Mouse (Mus musculus) 416B (cell line): ENCODE results near the gene Oas1g.
"Not testable (repeated sequence)": the region's sequence is repeated elsewhere in the genome, so short reads cannot be mapped to it uniquely, and the experiment has no call there.

Experiments
- DNase-seq: peaks from one replicate; pipeline ENCODE4 v3.0.0; 2011; ENCODE audit warnings: low read depth

The Oas1g gene

DNA sequence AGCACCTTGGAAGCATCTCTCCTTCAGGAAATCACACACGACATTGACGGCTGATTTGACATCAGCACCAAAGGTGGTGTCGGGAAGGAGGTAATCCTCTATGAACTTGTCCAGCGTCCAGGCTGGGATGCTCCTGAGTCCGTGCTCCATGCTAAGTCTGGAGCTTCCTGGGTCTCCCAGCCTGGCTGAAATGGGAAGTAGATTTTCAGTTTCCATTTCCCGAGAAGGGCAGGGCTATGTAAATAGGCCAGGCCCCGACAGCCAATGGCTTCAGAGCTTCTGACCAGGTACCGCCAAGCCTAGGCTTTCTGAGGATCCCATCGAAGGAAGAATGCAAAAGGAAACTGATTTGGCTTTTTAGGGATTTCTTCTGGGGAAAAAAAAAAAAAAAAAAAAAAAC, at the start of gene Oas1g:
Gene Oas1g (minus strand): TSS at position 201 of the 400 bp plus-strand sequence.
- not testable (repeated sequence) for DNase-seq

DNA sequence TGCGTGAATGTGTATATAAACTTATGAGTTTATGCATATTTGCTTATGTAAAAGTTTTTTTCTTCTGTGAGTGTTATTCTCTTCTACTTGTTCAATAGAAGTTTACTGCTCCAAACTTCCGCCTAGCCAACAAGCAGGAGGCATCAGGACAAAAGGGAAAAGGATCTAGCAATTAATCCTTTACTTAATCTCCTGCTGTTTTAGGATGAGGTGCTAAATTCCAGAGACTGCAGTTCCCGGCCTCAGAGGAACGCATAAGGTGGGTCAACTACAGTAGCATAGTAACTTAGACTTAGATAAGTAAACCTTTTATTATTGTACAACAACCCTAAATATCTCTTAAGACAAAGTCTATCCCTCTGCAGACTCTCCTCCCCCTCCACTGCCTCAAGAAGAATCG, 46.6 kb upstream of the Oas1g start:
- no peak for DNase-seq

DNA sequence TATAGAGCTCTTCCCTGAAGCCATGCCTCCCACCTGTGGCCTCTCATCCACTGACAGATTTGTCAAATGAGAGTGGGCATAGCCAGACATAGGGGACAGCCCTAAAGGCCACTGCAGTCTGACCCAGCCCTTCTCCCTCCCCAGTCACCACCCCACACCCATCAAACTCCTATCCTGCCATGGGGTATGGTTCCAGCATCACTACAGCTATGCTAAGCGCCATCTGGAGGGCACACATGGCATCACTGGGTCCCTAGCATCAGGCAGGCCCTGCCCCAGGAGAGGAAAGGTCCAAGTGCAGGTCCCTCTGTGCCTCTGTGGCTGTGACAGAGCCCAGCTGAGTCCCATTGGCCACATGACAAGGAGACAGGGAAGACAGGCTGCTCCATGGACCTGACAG, 39.6 kb upstream of the Oas1g start:
- peak; percentile 3 for DNase-seq

DNA sequence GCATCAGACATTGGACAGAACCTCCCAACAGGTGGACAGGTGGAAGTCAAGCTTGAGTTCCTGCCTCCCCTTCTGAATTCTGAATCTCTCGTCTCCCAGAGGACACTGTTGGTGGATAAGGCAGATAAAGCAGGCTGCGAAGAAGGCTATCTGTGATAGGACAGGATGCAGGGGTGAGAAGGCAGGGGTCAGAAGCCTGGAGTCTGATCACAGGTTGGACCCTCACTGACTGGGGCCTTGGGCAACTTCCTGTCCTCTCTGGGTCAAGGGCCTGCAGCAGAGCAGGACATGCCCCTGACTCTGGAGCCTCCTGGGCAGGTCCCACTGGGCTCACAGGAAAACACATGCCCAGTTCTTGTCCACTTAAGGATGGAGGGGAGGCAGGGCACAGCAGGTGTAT, 38.9 kb upstream of the Oas1g start:
- DNase-seq = not testable (repeated sequence)

DNA sequence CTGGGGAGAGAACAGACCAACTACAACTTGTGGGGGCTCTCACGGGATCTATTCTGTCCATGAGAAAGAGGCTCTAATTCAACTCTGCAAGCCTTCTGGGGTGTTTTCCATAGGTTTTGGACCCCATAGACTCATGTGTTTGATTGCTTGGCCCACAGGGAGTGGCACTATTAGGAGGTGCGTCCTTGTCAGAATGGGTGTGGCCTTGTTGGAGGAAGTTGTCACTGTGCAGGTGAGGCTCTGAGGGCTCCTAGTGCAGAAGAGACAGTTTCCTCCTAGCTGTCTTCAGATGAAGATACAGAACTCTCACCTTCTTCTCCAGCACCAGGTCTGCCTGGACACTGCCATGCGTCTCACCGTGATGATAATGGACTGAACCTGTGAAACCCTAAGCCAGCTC, 37.1 kb upstream of the Oas1g start:
- DNase-seq = not testable (repeated sequence)

DNA sequence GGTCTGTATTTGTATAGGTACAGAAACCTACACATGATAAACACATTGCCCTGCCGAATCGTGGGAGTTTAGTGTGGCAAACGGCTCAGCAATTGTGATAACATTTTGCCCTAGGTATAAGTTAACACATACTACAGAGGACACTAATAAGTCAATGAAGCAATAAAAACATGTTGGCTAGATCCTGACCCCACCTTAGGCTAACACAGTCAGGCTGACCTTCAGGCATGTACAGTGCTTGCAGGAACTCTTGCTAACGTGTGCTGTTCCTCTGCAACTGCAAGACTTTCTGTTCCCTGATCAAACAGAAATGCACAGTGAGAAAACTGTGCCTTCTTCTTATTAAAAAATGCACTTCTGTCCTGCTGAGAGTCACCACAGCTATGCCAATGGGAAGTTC, 36.6 kb upstream of the Oas1g start:
- DNase-seq = no peak

DNA sequence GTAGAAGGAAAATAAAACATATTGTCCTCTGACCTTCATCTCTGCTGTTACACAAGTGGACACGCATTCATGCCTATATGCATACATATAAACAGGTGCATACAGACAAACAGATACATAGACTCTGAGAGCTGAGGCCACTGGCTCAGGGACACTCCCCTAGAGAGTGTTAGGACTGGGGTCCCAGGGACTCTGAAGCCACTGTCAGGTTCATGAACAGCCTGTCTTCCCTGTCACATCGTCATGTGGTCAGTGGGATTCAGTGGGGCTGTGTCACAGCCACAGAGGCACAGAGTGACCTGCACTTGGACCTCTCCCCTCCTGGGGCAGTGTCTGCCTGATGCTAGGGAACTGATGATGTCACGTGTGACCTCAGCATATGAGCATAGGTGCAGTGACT, 32.9 kb upstream of the Oas1g start:
- DNase-seq = no peak

DNA sequence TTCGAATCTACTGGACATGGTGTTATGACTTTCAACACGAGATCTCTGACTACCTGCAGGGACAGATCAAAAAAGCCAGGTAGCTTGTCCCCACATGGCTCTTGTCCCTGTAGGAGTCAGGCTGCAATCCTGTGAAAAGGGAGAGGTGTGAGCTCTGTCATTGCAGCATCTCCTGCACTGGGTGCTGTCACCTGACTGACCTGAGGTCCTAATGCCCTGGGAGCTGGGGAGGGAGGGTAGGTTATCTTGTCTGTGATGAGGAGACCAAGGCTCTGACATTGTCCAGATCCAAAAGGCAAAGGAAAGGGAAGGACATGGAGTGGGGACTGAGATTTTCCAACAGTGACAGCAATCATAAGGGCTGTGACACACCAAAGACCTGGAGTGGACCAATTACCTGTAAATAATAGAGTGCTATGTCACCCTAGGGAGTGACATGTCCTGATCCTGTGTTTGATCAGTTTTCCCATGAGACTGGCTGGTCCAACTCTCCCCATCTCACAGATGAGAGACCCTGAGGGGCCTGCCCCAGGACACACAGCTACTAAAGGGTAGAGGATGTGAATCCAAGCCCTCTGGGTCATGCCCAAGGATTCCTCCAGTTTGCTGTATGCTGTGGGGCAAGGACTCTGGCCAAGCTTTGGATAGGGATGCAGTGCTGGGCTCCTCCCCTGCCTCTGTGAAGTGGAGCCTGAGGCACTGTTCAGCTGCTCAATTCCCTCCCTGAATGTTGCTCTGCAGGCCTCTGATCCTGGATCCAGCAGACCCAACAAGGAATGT, 31.9 kb upstream of the Oas1g start:
- DNase-seq = not testable (repeated sequence)

DNA sequence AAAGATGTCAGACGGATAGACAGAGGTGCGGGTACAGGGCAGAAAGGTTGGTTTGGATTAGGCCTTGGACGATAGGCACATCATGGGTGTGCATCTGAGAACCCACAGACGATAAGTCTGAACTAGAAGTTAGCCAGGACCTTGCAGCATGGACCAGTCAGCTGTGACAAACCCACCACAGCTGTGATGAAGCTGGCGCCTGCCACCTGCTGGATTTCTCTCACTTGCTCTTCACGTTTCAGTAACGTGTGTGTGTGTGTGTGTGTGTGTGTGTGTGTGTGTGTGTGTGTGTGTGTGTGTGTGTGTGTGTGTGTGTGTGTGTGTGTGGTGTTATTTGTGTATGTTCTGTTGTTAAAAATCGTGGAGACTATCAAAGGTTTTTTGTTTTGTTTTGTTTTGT, 26.8 kb upstream of the Oas1g start, which contains the start of gene Oas1d:
Gene Oas1d (plus strand): TSS at position 333 of the 400 bp plus-strand sequence.
- peak; percentile 14 for DNase-seq

DNA sequence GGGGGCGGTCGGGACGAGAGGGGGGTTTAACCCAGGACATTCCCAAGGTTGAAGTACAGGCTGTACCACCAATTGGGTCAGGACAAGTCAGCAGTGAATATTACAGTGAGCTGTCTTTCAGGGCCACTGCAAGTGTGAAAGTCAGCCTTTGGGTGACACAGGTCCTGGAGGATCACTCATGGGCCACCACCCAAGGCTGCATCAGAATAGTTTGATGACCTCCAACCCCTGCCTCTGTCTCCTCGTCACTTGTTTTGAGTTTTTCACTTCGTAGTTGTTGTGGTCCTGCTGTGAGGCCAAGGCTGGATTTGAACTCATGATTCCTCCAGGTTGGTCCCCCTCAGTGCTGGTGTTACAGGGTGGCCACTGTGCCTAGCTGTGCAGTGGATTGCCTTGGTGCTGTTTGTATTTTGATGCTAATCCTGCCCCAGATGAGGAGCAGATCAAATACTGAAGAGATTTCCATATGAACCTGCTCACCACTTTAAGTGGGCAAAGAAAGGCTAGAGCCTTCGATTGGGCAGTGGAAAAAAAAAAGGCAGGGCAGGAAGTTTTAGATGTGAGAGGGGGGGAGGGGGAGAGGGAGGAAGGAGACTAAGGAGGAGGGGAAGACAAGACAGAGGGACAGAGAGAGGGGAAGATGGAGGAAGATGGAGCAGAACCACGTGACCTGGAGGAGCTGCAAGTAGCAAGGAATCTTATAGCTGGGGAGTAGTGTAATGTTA, 20.9 kb upstream of the Oas1g start:
- no peak for DNase-seq

DNA sequence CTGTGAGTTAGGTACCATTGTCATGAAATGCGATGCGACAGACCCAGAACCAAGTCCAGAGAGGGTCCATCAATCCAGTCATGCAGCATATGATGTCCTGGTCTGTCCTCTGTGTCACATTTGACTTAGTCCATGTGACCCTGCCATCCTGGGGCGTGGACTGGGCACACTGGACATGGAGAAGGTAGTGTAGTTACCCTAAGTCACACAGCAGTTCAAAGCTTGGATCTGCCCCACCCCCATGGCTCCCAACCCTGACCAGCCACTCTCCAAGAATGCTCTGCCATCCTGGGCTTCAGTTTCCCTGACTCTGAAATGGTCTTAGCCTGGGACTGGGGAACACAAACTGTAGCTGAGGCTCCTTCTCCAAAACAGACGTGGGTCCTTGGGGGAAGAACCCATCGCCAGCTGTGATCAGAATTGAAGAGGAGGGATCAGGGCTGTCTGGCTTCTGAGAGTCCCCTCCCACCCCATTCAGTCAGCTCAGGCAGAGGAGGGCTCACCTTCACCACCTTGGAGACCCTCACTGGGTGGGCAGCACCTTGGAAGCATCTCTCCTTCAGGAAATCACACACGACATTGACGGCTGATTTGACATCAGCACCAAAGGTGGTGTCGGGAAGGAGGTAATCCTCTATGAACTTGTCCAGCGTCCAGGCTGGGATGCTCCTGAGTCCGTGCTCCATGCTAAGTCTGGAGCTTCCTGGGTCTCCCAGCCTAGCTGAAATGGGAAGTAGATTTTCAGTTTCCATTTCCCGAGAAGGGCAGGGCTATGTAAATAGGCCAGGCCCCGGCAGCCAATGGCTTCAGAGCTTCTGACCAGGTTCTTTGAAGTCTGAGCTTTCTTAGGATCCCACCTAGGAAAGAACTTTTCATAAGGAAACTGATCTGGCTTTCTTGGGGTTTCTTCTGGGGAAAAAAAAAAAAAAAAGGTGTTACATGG, 19.6 kb upstream of the Oas1g start, which contains the start of gene Oas1a:
Gene Oas1a (minus strand): TSS at position 731 of the 943 bp plus-strand sequence.
- peak; percentile 40 for DNase-seq

DNA sequence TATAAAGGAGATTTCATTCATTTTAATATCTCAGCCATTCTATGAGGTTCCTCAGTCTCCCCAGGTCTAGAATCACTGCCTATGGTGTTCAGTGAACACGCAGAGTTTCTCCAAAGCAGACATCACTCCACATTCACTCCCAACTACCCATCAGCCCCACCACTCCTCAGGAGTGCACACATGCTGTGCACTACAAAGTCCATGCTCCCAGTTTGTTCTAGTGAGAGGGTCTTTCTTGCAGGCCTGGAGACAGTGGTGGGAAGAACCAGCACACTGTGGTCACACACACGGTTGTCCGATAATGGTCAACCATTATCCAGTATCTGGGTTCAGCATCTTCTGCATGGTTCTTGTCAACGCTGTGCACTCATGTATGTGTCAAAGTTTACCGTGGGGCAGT, 14.6 kb upstream of the Oas1g start:
- no peak for DNase-seq

DNA sequence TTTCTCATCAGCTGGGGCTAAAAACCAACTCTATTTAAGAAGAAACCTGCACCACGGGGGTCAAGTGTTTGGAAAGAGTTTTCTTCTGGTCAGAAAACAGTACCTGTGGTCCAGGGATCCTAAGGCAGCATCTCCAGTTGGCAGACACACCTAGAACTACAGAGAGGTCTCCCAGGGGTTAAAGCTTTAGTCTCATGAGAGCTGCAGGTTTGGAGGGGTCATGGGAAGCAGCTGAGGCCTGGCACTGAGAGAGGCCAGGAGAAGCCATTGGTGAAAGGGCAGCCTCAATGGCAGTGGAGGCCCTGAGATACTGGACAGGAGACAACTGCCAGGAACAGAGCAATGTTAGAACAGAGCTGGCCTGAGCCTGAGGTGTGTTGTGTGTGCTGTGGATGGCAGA, 13.3 kb upstream of the Oas1g start:
- no peak for DNase-seq

DNA sequence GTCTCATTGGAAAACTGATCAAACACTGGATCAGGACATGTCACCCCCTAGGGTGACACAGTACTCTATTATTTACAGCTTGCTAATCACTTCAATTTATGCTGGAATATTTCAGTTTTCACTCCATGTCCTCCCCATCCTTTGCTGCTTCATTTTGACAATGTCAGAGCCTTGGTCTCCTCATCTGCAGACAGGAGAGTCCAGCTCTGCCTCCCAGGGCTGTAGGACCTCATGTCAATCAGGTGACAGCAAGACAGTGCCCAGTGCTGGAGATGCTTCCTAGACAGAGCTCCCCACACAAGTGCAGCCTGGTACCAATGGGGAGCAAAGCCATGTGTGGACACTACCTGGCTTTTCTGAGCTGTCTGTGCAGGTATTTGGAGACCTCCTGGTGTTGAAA, 11.3 kb upstream of the Oas1g start:
- DNase-seq = no peak

DNA sequence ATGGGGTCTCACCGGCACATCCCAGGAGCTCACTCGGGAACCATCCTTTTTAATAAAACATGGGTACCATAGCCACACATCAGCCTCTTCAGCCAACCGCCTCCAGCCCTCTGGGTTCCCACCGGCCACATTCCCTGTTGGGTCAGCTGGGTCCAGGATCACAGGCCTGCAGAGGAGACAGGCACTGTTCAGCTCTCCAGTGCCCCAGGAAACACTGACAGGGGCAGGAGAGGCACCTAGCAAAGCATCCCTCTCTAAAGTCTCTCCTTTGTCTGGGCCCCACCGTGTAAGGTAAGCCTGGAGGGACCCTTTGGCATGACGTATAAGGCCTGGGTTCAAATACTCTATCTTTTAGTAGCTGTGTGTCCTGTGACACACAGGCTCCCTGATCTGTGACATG, 10.9 kb upstream of the Oas1g start:
- no peak for DNase-seq

DNA sequence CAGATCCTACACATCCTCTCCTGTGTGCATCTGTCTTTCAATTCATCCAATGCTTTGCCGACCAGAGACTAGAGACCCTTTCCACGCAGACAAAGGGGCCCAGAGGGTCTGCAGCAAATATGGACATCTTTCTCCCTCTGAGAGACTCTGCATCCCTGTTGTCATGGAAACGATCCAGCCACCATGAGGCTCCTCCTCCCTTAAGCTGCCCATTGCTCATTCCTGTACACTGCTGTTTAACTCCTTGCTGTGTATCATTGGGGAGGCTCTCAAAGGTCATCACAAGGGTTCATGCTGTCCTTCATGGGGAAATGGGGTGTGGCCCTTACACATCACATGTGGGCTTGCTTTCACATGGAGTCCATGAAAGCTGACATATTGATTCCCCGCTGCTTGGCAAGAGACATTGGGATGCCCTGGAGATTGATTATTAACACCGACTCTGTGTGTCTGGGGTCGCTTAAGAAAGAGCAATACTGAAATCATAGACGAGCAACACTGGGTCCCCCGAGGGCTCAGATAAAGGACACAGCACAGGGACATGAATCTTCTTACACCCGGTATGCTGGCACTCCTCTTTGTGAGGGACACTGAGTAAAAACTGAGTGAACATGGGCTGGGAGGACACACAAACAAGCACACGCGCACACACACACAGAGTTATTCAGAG, 8.0 kb upstream of the Oas1g start:
- DNase-seq = no peak

DNA sequence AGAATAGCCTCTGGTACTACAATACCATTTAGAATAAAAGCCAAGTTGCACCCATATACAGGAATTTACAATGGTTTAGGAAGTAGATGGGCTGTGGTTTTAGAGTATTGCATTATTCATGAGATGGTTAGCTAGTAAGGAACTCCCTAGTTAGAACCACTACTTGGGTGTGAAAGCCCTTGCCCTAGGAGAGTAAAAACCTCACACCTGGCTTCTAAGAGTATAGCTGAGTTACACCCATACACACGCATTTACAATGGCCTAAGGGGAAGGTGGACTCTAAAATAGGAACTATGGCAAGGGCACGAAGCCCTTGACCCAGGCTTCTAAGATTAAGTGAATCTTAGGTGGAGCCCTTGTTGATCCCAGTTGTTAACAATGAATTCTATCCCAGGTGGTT, 7.3 kb upstream of the Oas1g start:
- DNase-seq = not testable (repeated sequence)

DNA sequence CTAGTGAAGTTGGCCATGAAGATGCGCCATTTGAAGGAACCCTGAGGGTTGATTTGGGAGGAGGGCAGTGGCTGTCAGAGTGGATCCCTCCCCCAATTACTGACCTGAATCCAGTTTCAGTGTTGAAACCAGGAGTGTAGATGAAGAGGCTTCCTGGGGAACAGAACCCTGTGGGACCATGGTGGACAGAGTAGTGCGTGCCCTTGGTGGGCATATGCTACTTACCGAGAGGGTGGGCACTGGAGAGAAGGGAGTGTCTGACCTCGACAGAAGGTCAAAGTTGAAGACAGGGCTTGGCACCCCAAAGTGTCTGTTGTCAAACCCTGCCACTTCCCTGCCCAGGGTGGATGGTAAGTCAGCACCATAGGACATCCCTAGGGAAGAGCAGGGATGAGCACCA, 6.5 kb upstream of the Oas1g start:
- not testable (repeated sequence) for DNase-seq

DNA sequence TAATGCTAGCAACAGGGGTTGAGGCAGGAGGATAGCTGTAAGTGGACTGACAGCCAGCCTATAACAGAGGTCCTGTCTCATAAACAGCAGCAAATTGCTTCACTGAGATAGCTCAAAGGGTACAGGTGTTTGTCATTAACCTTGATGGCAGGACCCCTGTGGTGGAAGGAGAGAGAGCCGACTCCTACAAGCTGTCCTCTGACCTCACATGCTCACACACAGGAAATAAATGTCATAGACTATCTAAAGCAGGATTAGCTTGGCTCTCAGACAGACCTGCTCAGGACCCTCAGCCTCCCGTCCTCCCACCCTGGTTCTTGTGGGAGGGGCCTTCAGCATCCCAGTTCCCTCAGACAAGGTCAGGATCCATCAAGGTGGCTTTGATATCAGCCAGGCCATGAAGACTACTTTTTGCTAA, 4.8 kb upstream of the Oas1g start:
- DNase-seq = no peak

DNA sequence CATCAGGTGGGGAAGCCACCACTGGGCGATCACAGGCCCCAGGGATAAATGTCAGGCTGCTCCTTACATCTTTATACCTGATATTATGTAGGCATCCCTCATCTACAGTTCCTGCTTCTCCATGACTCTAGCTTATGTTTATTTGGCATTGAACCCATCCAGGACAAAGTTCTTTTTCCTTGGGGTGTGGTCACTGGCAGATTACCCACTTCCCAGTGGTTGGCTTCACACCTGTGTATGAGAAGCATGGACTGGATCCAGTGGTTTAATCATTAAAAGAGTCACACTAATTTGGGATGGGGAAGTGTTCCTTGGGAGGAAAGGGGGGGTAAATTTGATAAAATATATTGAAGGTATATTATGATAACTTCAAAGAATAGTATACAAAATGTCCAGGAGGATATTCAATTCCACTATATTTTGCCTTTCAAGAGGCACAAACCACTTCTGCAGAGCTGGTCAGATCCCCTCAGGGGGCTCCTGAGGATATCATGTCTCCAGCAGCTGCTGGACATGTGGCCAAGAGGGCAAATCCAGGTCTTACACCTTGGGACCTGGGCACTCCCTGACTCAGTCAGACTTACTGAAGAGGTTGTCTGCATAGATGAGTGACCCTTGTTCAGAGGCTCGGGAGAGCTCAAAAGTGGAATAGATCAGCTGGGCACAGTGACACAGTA, 4.3 kb upstream of the Oas1g start:
- not testable (repeated sequence) for DNase-seq

DNA sequence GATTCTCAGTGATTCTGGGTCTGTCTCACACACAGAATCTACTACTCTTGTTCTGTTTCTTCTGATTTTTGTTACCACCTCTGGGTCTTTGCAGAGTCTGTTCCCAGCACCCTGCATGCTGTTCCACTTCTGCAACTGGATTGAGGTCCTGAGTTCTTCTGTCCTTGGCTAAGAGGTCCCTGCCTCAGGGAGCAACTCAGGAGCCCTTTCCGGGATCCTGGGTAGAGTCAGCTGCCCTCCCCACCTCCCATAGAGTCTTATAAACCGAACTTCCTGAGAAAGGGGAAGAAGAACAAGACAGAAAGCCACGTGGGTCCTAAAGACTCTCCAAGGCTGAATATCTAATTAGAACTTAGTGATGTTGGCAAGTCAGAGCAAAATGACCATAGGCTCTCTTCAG, 3.6 kb upstream of the Oas1g start:
- DNase-seq = no peak
